Mouse (Mus musculus): ENCODE data around the gene Mmp8.

The Mmp8 gene

GRCm38 (mm10) chr9:7594816-7595540, 36.7 kb downstream of the Mmp8 start:
- DNase-seq, result peak; percentile 63

DNA sequence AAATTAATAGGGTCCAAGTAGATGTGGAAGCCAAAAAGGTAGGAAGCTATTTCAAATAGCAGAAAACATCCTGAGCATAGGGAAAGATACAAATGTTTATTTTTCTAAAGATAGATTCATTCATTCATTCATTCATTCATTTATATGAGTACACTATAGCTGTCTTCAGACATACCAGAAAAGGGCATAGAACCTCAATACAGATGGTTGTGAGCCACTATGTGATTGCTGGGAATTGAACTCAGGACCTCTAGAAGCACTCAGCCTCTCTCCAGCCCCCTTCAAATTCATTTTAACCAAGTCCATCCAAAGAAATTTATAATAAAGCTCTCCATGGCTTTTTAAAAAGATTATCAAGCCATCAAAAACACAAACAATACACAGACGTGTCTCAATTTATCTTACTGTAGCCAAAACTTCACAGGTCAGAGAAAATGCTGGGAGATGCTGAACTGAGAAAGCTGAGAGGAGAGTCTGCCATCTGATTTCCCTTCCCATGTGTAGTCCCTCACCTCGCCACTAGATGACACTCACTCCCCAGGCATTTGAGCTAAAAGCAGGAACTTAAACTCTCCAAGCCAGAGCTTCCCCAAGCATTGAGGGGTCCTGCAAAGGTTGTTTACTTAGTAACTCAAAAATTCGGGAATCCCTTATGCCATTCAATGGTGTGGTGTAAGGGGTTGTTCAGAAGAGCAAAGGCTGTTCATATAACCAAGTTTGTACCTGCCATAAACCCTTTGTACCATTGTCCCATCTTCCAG, 44.9 kb downstream of the Mmp8 start:
- DNase-seq, result peak; percentile 75

- DNase-seq, result no peak
Measured at GRCm38 (mm10) chr9:7604005-7604404, 45.7 kb downstream of the Mmp8 start.

GRCm38 (mm10) chr9:7605638-7606037, 47.4 kb downstream of the Mmp8 start:
- no peak for DNase-seq
